Mouse (Mus musculus): ENCODE data around the gene Fktn. TPM values are rescaled to one million over a fixed set of nuclear protein-coding genes. Genes with fewer than 3 reads are reported as not detected.
"Not testable (repeated sequence)": the region's sequence is repeated elsewhere in the genome, so short reads cannot be mapped to it uniquely, and the experiment has no call there.

Fktn gene
- polyA plus RNA-seq, 1 experiment, result 2.3 TPM

GRCm38 (mm10) chr4:53714051-53714814 lies 435 bp downstream of the Fktn start:
- no peaks in the 10 kb centered on the region for H3K36me3 ChIP-seq (ENCODE audit: control insufficient read depth, insufficient read depth, low read length)
- WGBS, result 7% methylated on average over 58 of the region's 58 CpGs
- 0 out of 2 replicates have a peak, but pooled peaks have one; percentile 13 for TF ChIP-seq CTCF (IDR thresholded peaks at IDR 0.05; ENCODE audit: borderline replicate concordance, control insufficient read depth, extremely low read depth, insufficient read depth, low read length, poor library complexity)
- no peak for TF ChIP-seq POLR2A (IDR thresholded peaks at IDR 0.05; ENCODE audit: control insufficient read depth, extremely low read depth, insufficient read depth, low read length, poor library complexity)
- H3K27me3 ChIP-seq (ENCODE audit: control insufficient read depth, insufficient read depth, low read length), result no peaks in the 10 kb centered on the region
- no peak overlapping the region for H3K27ac ChIP-seq (ENCODE audit: control insufficient read depth, insufficient read depth, low read length)
- H3K4me3 ChIP-seq (ENCODE audit: control insufficient read depth, insufficient read depth, low read length), result peak overlapping the region; percentile 86
- peak; percentile 83 for DNase-seq
- peaks cover 2% of the 10 kb centered on the region; the same call in 1 of the 2 replicates for H3K4me1 ChIP-seq (replicated peaks; ENCODE audit: control insufficient read depth, insufficient read depth, low read length)

- peak; percentile 25 for DNase-seq
- 0 out of 2 replicates have a peak, but pooled peaks have one; percentile 32 for TF ChIP-seq CTCF (IDR thresholded peaks at IDR 0.05; ENCODE audit: borderline replicate concordance, control insufficient read depth, extremely low read depth, insufficient read depth, low read length, poor library complexity)
- no peak for TF ChIP-seq POLR2A (IDR thresholded peaks at IDR 0.05; ENCODE audit: control insufficient read depth, extremely low read depth, insufficient read depth, low read length, poor library complexity)
- Histone ChIP-seq H3K4me3 (ENCODE audit: control insufficient read depth, insufficient read depth, low read length) (no peak overlapping the region), H3K36me3 (ENCODE audit: control insufficient read depth, insufficient read depth, low read length) (no peaks in the 10 kb centered on the region), H3K27me3 (ENCODE audit: control insufficient read depth, insufficient read depth, low read length) (no peaks in the 10 kb centered on the region), H3K27ac (ENCODE audit: control insufficient read depth, insufficient read depth, low read length) (no peak overlapping the region), H3K4me1 (replicated peaks; ENCODE audit: control insufficient read depth, insufficient read depth, low read length) (peaks cover 2% of the 10 kb centered on the region; the same call in 1 of the 2 replicates)
These were observed 2.2 kb downstream of the Fktn start for GRCm38 (mm10) chr4:53715977-53716376.

- DNase-seq, result no peak
- WGBS, result 88% methylated on average over 4 of the region's 4 CpGs
- no peak overlapping the region for H3K27ac ChIP-seq (ENCODE audit: control insufficient read depth, insufficient read depth, low read length)
These were observed 3.7 kb downstream of the Fktn start for GRCm38 (mm10) chr4:53717546-53717945.

GRCm38 (mm10) chr4:53718261-53718660 lies 4.5 kb downstream of the Fktn start:
- Histone ChIP-seq H3K27me3 (ENCODE audit: control insufficient read depth, insufficient read depth, low read length) (no peaks in the 10 kb centered on the region), H3K27ac (ENCODE audit: control insufficient read depth, insufficient read depth, low read length) (no peak overlapping the region), H3K4me3 (ENCODE audit: control insufficient read depth, insufficient read depth, low read length) (no peak overlapping the region), H3K36me3 (ENCODE audit: control insufficient read depth, insufficient read depth, low read length) (no peaks in the 10 kb centered on the region), H3K4me1 (replicated peaks; ENCODE audit: control insufficient read depth, insufficient read depth, low read length) (peaks cover 2% of the 10 kb centered on the region; the same call in 1 of the 2 replicates)
- no peak for DNase-seq
- 81% methylated on average over 5 of the region's 5 CpGs for WGBS
- TF ChIP-seq POLR2A (IDR thresholded peaks at IDR 0.05; ENCODE audit: control insufficient read depth, extremely low read depth, insufficient read depth, low read length, poor library complexity), result no peak
- TF ChIP-seq CTCF (IDR thresholded peaks at IDR 0.05; ENCODE audit: borderline replicate concordance, control insufficient read depth, extremely low read depth, insufficient read depth, low read length, poor library complexity), result no peak

More at GRCm38 (mm10) chr4:53717546-53717945, 3.7 kb downstream of the Fktn start:
- no peak for TF ChIP-seq POLR2A (IDR thresholded peaks at IDR 0.05; ENCODE audit: control insufficient read depth, extremely low read depth, insufficient read depth, low read length, poor library complexity)
- no peak for TF ChIP-seq CTCF (IDR thresholded peaks at IDR 0.05; ENCODE audit: borderline replicate concordance, control insufficient read depth, extremely low read depth, insufficient read depth, low read length, poor library complexity)
- H3K4me3 ChIP-seq (ENCODE audit: control insufficient read depth, insufficient read depth, low read length), result no peak overlapping the region
- H3K36me3 ChIP-seq (ENCODE audit: control insufficient read depth, insufficient read depth, low read length), result no peaks in the 10 kb centered on the region
- peaks cover 2% of the 10 kb centered on the region; the same call in 1 of the 2 replicates for H3K4me1 ChIP-seq (replicated peaks; ENCODE audit: control insufficient read depth, insufficient read depth, low read length)
- H3K27me3 ChIP-seq (ENCODE audit: control insufficient read depth, insufficient read depth, low read length), result no peaks in the 10 kb centered on the region

- no peak for DNase-seq
- no peaks in the 10 kb centered on the region for H3K4me1 ChIP-seq (replicated peaks; ENCODE audit: control insufficient read depth, insufficient read depth, low read length)
- no peak overlapping the region for H3K4me3 ChIP-seq (ENCODE audit: control insufficient read depth, insufficient read depth, low read length)
- TF ChIP-seq CTCF (IDR thresholded peaks at IDR 0.05; ENCODE audit: borderline replicate concordance, control insufficient read depth, extremely low read depth, insufficient read depth, low read length, poor library complexity) (no peak), POLR2A (IDR thresholded peaks at IDR 0.05; ENCODE audit: control insufficient read depth, extremely low read depth, insufficient read depth, low read length, poor library complexity) (no peak)
- 98% methylated on average over 4 of the region's 4 CpGs for WGBS
- H3K27ac ChIP-seq (ENCODE audit: control insufficient read depth, insufficient read depth, low read length), result no peak overlapping the region
- H3K36me3 ChIP-seq (ENCODE audit: control insufficient read depth, insufficient read depth, low read length), result no peaks in the 10 kb centered on the region
- no peaks in the 10 kb centered on the region for H3K27me3 ChIP-seq (ENCODE audit: control insufficient read depth, insufficient read depth, low read length)
These were observed 8.7 kb downstream of the Fktn start for GRCm38 (mm10) chr4:53722506-53722905.

GRCm38 (mm10) chr4:53726100-53726499 lies 12.3 kb downstream of the Fktn start:
- WGBS, result 92% methylated on average over 2 of the region's 2 CpGs
- not testable (repeated sequence) for DNase-seq; H3K4me1 ChIP-seq (replicated peaks; ENCODE audit: control insufficient read depth, insufficient read depth, low read length); H3K27ac ChIP-seq (ENCODE audit: control insufficient read depth, insufficient read depth, low read length); H3K27me3 ChIP-seq (ENCODE audit: control insufficient read depth, insufficient read depth, low read length); H3K4me3 ChIP-seq (ENCODE audit: control insufficient read depth, insufficient read depth, low read length); H3K36me3 ChIP-seq (ENCODE audit: control insufficient read depth, insufficient read depth, low read length)

Data from thymus, adult 2 months (tissue).